Mouse (Mus musculus) gastrocnemius, postnatal 4 days (tissue): ENCODE data around the gene Cbl. TPM values are rescaled to one million over a fixed set of nuclear protein-coding genes. Genes with fewer than 3 reads are reported as not detected.

ENCODE experiments used
- DNase-seq, 2 experiments: peaks; one replicate each; pipeline ENCODE4 v3.0.0; 2021 to 2022; ENCODE audit warnings: low spot score in 2 of 2, mixed read lengths in 2 of 2
- total RNA-seq, 2 experiments: library from RNA; stranded (reverse); gene quantifications; 2 replicates each; pipeline ENCODE4 v1.2.3; 2021

Cbl gene
- total RNA-seq, 2 experiments from 2014 or later = 25.4 to 28.7 TPM

DNA sequence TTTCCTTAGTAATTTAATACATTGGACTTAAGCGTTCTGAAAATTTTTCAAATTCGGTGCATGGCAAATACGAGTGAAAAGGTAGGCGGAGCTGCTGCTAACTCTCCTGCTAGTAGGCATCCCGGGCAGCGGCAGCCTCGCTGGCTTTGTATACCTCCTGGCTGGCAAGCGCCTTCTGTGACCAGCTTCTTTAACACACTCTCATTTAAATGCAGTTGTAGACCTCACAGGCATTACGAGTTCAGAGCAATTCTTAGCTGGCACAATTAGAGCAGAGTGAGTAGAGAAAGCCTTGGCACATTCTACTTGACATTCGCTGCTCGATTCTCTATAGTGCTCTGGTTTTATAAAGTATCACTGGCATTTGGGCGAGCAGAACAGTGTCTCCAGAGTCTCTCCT is 45.6 kb downstream of the Cbl start:
- DNase-seq = no peak

DNA sequence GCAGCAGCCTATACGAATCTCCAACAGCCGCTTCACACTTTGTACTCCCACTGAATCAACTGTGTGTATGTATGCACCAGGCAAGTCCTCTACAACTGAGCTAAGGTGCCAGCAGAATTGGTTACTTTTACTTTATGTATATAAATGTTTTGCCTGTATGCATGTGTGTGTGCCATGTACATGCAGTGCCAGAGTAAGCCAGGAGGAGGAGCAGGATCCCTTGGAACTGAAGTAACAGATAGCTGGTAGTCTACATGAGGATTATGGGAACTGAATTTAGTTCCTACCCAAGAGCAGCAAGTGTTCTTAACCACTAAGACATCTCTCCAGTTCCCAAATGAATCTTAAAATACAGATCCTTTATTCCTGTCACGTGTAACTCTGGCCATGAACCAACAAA is 51.6 kb downstream of the Cbl start:
- DNase-seq = peak in 1 of 2 experiments; percentile 28

- DNase-seq = no peak
These were observed 52.3 kb downstream of the Cbl start for GRCm38 (mm10) chr9:44181537-44181936.

DNA sequence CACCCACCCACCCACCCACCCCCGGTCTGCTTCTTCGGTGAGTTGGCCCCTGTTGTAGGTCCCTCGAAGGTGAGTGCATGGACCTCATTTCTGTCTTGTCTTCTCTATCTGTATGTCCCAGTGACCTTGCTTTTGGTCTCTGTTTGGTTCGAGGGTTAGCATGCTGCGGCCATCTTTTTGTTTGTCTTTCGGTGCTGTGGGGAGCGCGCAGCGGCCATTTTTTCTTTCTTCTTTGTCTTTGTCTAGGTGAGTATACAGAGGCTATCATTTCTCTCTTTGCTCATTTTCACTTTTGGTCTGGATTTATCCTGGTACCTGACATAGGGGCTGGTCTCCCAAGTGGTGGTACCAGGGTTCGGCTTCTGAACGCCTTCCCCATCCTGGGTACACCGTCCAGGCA is 55.0 kb downstream of the Cbl start:
- no peak for DNase-seq

- DNase-seq = peak in 1 of 2 experiments; percentile 12
These were observed 55.5 kb downstream of the Cbl start for GRCm38 (mm10) chr9:44178389-44178788.

- no peak for DNase-seq
These were observed 56.4 kb downstream of the Cbl start for GRCm38 (mm10) chr9:44177405-44177804.

DNA sequence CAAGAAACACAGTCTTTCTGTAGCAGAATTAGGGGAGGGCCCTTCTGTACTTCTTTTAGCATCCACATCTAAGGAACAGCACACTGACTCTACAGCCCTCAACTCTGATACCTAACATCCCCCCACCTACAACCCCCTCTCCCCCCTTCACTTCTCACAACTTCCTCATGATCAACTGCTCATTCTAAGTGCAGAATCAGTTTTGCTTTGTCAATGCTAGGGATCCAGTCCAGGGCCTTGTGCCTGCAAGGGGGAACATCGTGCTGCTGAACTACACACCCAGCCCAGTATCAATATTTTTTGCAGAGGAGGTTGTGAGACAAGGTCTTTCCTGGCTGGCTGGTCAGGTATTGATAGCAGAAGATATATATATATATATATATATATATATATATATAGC is 57.9 kb downstream of the Cbl start:
- no peak for DNase-seq

GRCm38 (mm10) chr9:44175556-44175955 is 58.3 kb downstream of the Cbl start:
- DNase-seq = no peak

DNA sequence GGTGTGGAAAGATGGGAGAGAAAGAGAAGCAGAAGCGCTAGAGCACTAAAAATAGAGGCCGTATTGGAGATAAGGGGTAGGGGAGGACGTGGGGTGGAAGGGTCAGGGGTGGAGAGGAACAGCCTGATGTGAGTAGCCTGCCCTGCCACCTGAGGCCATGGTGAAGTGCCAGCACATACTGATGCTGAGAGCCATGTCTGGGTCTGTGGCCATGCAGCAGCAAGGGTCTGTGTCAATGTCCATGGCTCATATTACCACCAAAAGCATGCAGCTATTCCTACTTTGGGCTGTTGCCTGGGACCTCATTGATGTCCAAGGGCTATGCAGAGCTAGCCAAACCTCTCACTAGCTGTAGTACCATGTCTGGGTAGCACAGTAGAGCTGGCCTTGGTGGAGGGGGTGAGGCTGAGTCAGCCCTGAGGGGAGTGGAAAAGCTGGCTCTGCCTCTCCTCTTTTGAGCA is 63.1 kb downstream of the Cbl start:
- DNase-seq = no peak

GRCm38 (mm10) chr9:44168931-44169330 is 64.9 kb downstream of the Cbl start:
- DNase-seq = no peak

DNA sequence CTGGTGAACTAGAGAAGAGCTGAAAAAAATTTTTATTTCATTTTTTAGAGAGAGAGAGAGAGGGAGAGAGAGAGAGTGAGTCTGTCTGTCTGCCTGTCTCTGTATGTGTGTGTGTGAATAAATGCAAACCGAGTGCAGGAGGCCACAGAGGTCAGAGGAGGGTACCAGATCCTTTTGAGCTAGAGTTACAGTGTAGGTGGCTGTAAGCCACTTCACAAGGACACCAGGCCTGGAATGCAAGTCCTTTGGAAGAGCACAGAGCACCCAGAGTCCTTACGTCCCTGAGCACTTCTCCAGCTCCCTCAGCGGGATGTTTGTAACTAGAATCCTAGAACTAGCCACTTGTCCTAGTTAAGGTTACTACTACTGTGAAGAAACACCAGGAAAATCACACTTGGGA is 74.0 kb downstream of the Cbl start:
- no peak for DNase-seq

DNA sequence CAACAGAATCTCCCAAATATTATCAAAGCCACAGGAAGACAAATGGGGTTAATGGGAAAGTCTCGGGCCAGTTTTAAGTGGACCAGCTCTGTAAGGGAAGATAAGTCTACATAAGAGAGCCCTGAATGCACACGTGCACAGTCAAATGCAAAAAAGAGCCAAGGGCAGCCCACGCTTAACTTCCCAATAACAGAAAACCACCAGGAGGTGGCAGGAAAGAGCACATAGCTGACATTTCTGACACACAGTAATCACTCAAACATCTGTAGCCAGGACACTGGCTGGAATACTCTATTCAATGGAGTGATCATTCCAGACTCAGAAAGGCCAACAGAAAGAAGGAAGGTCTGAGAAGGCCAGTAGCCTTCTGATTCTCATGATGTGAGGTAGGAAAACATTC is 86.6 kb downstream of the Cbl start:
- peak in 1 of 2 experiments; percentile 24 for DNase-seq

DNA sequence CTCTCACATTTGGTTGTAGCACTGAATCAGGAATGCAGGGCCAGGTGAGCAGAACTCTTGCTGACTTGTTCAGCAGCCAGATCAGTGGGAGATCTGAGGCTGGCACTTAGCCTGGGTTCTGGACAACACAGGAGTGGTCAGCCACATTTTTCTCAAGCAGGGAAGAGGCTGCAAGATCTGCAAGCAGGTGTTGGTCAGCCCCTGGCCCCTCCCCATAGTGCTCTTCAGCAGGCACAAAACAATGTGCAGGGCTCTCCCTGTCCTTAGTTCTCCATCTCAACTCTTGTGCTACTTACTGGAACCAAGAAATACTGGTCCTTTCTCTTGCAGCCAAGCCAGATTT is 89.2 kb downstream of the Cbl start:
- no peak for DNase-seq

DNA sequence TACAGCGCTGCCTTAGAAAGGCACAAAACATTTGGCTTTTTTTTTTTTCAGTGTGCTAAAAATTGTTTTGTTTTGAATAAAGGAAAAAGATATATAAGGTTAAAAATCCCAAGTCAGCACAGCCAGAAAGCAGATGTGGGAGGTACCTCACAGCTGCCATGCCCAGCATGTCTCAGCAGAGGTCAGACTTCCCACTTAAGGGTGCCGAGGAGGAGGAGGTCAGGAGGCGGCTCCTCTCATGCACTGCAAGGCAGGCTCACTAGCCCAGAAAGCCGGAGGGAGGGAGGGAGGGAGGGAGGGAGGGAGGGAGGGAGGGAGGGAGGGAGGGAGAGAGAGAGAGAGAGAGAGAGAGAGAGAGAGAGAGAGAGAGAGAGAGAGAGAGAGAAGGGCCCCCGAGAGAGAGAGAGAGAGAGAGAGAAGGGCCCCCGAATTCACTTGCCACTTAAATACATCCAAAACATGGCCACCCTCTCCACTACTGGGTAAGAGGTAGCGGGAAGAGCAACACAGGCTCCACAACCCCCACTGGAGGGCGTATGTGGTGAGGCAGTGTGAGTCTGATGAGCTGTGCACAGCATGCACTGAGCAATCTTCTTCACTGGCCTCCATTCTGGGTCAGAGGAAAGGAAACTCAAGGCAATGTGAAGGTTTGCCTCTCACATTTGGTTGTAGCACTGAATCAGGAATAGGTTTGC is 89.7 kb downstream of the Cbl start:
- DNase-seq = peak in 1 of 2 experiments; percentile 21

- no peak for DNase-seq
These were observed 90.4 kb downstream of the Cbl start for GRCm38 (mm10) chr9:44143421-44143820.

DNA sequence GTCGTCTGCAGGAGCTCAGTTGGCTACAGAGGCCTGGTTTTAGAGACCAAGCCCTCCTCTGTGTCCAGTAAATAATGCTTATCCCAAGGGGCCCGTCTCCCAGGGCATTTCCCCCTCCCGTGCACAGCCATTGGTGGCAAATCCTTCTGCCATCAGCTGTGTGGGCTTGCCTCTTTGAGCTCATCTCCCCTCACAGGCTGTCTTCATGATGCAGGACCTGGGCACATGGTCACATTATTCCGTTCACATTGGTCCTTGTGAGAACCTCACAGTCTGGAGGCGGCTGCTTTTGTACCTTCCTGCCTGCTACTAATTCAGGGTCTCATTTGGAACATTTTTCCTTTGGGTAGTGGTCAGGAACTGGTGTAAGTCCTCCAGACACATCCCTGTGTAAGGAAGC is 91.9 kb downstream of the Cbl start:
- no peak for DNase-seq

GRCm38 (mm10) chr9:44137846-44138245 is 96.0 kb downstream of the Cbl start:
- DNase-seq = no peak

GRCm38 (mm10) chr9:44135731-44136411 is 98.0 kb downstream of the Cbl start:
- peak in 1 of 2 experiments; percentile 14 for DNase-seq

DNA sequence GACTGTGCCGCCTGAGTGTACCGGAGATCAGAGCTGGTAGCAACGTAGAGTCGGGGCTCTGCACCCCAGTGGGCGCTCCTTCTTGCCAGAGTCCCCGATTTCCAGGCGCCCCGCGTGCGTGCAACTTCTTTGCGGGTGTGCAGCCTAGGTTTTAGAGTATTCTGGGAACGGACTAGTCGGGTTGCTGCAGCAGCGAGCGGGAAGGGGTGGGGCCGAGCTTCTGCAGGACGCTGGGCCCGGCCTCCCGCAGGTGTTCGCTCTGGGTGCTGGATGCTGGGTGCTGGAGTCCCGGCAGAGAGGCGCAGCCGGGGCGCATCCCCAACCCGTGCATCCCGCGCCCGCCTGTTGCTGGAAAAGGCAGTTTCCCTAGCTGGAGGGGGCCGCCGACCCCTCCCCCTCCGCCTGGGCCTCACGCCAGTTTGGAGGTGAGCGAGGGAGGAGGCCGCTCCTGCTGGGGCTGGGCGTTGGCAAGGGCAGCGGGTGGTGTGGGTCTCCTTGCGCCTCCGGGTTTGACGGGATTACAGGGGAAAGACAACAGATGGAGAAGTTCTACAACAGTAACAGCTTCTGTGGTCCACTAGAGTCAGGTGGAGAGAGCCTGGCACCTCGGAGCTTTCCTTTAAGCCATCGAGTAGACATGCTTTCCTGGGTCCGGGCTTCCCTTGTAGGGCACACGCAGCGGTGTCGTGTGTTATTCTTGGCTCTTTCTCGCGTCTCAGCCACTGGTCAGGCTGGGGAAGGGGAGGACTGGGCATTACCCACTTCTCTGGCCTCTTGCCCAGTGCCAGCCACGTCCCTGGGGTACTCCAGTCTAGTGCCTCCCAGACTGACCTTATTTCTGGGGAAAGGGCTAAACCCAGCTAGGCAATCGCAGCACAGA is 98.8 kb downstream of the Cbl start:
- peak in 1 of 2 experiments; percentile 60 for DNase-seq

GRCm38 (mm10) chr9:44134101-44134850 is 99.6 kb downstream of the Cbl start, which contains the start of gene Mcam:
TSS of gene Mcam (plus strand) at chr9:44134469.
- DNase-seq = peak; percentile 62 to 71

GRCm38 (mm10) chr9:44133287-44133686 is 100.6 kb downstream of the Cbl start:
- peak in 1 of 2 experiments; percentile 11 for DNase-seq
